Mouse (Mus musculus): ENCODE measurements around the gene Dapk2. TPM values are rescaled to one million over a fixed set of nuclear protein-coding genes. Genes with fewer than 3 reads are reported as not detected.

Dapk2 gene
- total and polyA plus RNA-seq, 3 experiments: 7.5 to 24.4 (median 9.8) TPM

DNA sequence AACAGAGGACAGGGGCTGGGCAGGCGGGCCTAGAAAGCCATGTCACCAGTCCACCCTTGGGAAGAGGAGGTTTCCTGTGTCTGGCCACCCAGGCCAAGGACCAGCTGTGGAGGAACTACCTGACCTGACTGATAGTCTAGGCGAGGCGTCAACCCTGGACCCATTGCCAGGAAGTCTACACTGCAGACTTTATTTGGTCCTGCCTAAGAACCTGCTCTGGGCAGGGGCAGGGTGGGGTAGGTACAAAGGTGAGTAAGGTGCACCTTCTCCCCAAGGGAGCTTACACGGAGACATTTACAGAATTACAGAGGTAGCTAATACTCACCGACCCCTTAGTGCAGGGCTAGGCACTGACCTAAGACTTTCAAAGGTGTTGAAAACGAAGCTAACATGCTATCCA is 4.4 kb upstream of the Dapk2 start:
- DNase-seq (ENCODE audit: low spot score): no peak
- no peak for ATAC-seq (ENCODE audit: extremely low read depth, insufficient number of reproducible peaks, low FRiP score, poor library complexity, severe bottlenecking)
- Histone ChIP-seq H3K27me3 (ENCODE audit: insufficient read depth, low read length) (peaks cover 44% of the 10 kb centered on the region), H3K9me3 (replicated peaks) (no peaks in the 10 kb centered on the region), H3K4me3 (ENCODE audit: low read depth, low read length) (no peak overlapping the region), H3K36me3 (replicated peaks) (no peaks in the 10 kb centered on the region), H3K4me1 (ENCODE audit: insufficient read depth, low read depth, low read length) (peaks cover 40% of the 10 kb centered on the region)
- TF ChIP-seq CTCF (IDR thresholded peaks at IDR 0.05; ENCODE audit: low read depth, low read length) (no peak), GATA1 (IDR thresholded peaks at IDR 0.05; ENCODE audit: borderline replicate concordance, low read length) (no peak), GATA2 (IDR thresholded peaks at IDR 0.05; ENCODE audit: borderline replicate concordance, low read depth, low read length) (no peak), TAL1 (conservative IDR thresholded peaks at IDR 0.05; ENCODE audit: low read depth, low read length) (no peak), POLR2AphosphoS5 (IDR thresholded peaks at IDR 0.05; ENCODE audit: insufficient replicate concordance, low read depth, low read length) (no peak)

DNA sequence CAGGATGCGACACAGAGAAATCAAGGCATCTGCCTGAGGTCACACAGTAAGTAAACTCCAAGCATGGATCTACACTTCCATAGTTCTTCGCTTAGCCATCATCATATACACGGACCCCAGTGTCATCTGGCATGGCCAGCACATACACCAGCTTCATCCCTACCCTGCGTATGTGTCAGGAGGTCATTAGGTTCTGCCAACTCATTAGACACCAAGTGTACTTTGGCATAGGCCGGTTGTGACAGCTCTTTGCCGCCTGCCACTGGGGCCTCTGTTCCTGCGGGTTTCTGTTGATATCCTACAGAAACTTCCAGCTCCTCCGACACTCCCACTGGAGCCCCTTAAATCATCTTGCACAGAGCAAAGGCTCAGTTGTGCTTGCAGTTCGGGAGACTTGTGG is 4.0 kb upstream of the Dapk2 start:
- Histone ChIP-seq H3K4me3 (ENCODE audit: low read depth, low read length) (no peak overlapping the region), H3K36me3 (replicated peaks) (no peaks in the 10 kb centered on the region), H3K27me3 (ENCODE audit: insufficient read depth, low read length) (peaks cover 42% of the 10 kb centered on the region), H3K4me1 (ENCODE audit: insufficient read depth, low read depth, low read length) (peaks cover 44% of the 10 kb centered on the region), H3K9me3 (replicated peaks) (no peaks in the 10 kb centered on the region)
- DNase-seq (ENCODE audit: low spot score): no peak
- TF ChIP-seq POLR2AphosphoS5 (IDR thresholded peaks at IDR 0.05; ENCODE audit: insufficient replicate concordance, low read depth, low read length) (no peak), TAL1 (conservative IDR thresholded peaks at IDR 0.05; ENCODE audit: low read depth, low read length) (no peak), GATA2 (IDR thresholded peaks at IDR 0.05; ENCODE audit: borderline replicate concordance, low read depth, low read length) (no peak), CTCF (IDR thresholded peaks at IDR 0.05; ENCODE audit: low read depth, low read length) (no peak), GATA1 (IDR thresholded peaks at IDR 0.05; ENCODE audit: borderline replicate concordance, low read length) (no peak)
- ATAC-seq (ENCODE audit: extremely low read depth, insufficient number of reproducible peaks, low FRiP score, poor library complexity, severe bottlenecking): no peak

DNA sequence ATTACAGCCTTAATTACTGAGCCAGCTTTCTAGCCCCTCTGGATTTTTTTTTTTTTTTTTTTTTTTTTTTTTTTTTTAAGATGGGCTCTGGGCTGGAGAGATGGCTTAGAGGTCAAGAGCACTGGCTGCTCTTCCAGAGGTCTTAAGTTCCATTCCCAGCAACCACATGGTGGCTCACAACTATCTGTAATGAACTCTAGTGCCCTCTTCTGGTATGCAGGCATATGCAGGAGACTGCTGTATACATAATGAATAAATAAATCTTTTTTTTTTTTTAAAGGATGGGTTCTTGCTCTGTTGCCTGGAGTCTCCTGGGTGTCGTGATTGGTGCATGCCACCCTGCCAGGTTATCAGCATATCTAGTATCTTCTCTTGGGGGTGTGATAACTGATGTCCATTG is 2.5 kb upstream of the Dapk2 start:
- no peaks in the 10 kb centered on the region for H3K9me3 ChIP-seq (replicated peaks)
- peaks cover 56% of the 10 kb centered on the region for H3K4me1 ChIP-seq (ENCODE audit: insufficient read depth, low read depth, low read length)
- H3K4me3 ChIP-seq (ENCODE audit: low read depth, low read length): no peak overlapping the region
- peaks cover 34% of the 10 kb centered on the region for H3K27me3 ChIP-seq (ENCODE audit: insufficient read depth, low read length)
- DNase-seq (ENCODE audit: low spot score) (no peak), ATAC-seq (ENCODE audit: extremely low read depth, insufficient number of reproducible peaks, low FRiP score, poor library complexity, severe bottlenecking) (no peak)
- H3K36me3 ChIP-seq (replicated peaks): peaks cover 10% of the 10 kb centered on the region
- TF ChIP-seq GATA2 (IDR thresholded peaks at IDR 0.05; ENCODE audit: borderline replicate concordance, low read depth, low read length) (no peak), CTCF (IDR thresholded peaks at IDR 0.05; ENCODE audit: low read depth, low read length) (no peak), TAL1 (conservative IDR thresholded peaks at IDR 0.05; ENCODE audit: low read depth, low read length) (no peak), GATA1 (IDR thresholded peaks at IDR 0.05; ENCODE audit: borderline replicate concordance, low read length) (no peak), POLR2AphosphoS5 (IDR thresholded peaks at IDR 0.05; ENCODE audit: insufficient replicate concordance, low read depth, low read length) (no peak)

DNA sequence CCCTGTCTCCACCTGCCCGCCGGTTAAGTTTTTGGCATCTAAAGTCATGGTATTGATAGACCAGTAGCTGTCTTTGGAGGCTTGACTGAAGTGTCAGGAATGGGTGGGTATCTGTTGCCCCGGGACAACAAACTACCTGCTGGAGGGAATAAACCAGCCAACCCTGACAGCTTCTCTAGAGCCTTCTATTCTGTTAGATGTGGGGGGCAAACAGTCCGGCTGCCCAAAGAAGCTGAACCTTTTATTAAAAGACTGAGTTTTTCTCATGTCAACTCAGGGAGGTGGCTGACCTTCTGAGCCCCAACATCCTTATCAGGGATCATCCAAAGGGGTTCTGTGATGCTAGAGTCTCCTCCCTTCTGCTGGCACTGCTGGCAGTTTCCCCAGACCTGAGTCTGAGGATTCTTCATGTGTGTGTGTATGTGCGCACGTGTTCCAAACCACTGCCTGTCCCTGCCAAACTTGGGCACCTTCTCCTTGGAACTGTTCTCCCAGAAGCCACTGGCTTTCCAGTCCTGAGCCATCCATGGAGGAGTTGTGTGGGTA is 935 bp downstream of the Dapk2 start:
- ATAC-seq (ENCODE audit: extremely low read depth, insufficient number of reproducible peaks, low FRiP score, poor library complexity, severe bottlenecking): no peak
- Histone ChIP-seq H3K27me3 (ENCODE audit: insufficient read depth, low read length) (peaks cover 5% of the 10 kb centered on the region), H3K4me1 (ENCODE audit: insufficient read depth, low read depth, low read length) (peaks cover 52% of the 10 kb centered on the region), H3K4me3 (ENCODE audit: low read depth, low read length) (peak overlapping the region; percentile 79; the same call in 1 of the 2 replicates), H3K36me3 (replicated peaks) (peaks cover 30% of the 10 kb centered on the region), H3K9me3 (replicated peaks) (no peaks in the 10 kb centered on the region)
- TF ChIP-seq GATA2 (IDR thresholded peaks at IDR 0.05; ENCODE audit: borderline replicate concordance, low read depth, low read length): no peak
- no peak for TF ChIP-seq POLR2AphosphoS5 (IDR thresholded peaks at IDR 0.05; ENCODE audit: insufficient replicate concordance, low read depth, low read length)
- no peak for TF ChIP-seq GATA1 (IDR thresholded peaks at IDR 0.05; ENCODE audit: borderline replicate concordance, low read length)
- TF ChIP-seq CTCF (IDR thresholded peaks at IDR 0.05; ENCODE audit: low read depth, low read length): no peak
- no peak for TF ChIP-seq TAL1 (conservative IDR thresholded peaks at IDR 0.05; ENCODE audit: low read depth, low read length)
- DNase-seq (ENCODE audit: low spot score): no peak

- Histone ChIP-seq H3K36me3 (replicated peaks) (peaks cover 34% of the 10 kb centered on the region), H3K27me3 (ENCODE audit: insufficient read depth, low read length) (no peaks in the 10 kb centered on the region), H3K4me1 (ENCODE audit: insufficient read depth, low read depth, low read length) (peaks cover 52% of the 10 kb centered on the region), H3K4me3 (ENCODE audit: low read depth, low read length) (no peak overlapping the region), H3K9me3 (replicated peaks) (no peaks in the 10 kb centered on the region)
- no peak for DNase-seq (ENCODE audit: low spot score)
- ATAC-seq (ENCODE audit: extremely low read depth, insufficient number of reproducible peaks, low FRiP score, poor library complexity, severe bottlenecking): no peak
- TF ChIP-seq TAL1 (conservative IDR thresholded peaks at IDR 0.05; ENCODE audit: low read depth, low read length) (no peak), GATA2 (IDR thresholded peaks at IDR 0.05; ENCODE audit: borderline replicate concordance, low read depth, low read length) (no peak), GATA1 (IDR thresholded peaks at IDR 0.05; ENCODE audit: borderline replicate concordance, low read length) (no peak), POLR2AphosphoS5 (IDR thresholded peaks at IDR 0.05; ENCODE audit: insufficient replicate concordance, low read depth, low read length) (no peak), CTCF (IDR thresholded peaks at IDR 0.05; ENCODE audit: low read depth, low read length) (no peak)
Observed at GRCm38 (mm10) chr9:66160155-66160554, 2.1 kb downstream of the Dapk2 start.

GRCm38 (mm10) chr9:66162995-66163394 is 5.0 kb downstream of the Dapk2 start:
- peaks cover 62% of the 10 kb centered on the region for H3K36me3 ChIP-seq (replicated peaks)
- H3K4me1 ChIP-seq (ENCODE audit: insufficient read depth, low read depth, low read length): peaks cover 52% of the 10 kb centered on the region
- H3K4me3 ChIP-seq (ENCODE audit: low read depth, low read length): no peak overlapping the region
- no peak for ATAC-seq (ENCODE audit: extremely low read depth, insufficient number of reproducible peaks, low FRiP score, poor library complexity, severe bottlenecking)
- no peak for TF ChIP-seq CTCF (IDR thresholded peaks at IDR 0.05; ENCODE audit: low read depth, low read length)
- no peak for TF ChIP-seq GATA2 (IDR thresholded peaks at IDR 0.05; ENCODE audit: borderline replicate concordance, low read depth, low read length)
- no peak for TF ChIP-seq TAL1 (conservative IDR thresholded peaks at IDR 0.05; ENCODE audit: low read depth, low read length)
- no peak for TF ChIP-seq POLR2AphosphoS5 (IDR thresholded peaks at IDR 0.05; ENCODE audit: insufficient replicate concordance, low read depth, low read length)
- no peak for TF ChIP-seq GATA1 (IDR thresholded peaks at IDR 0.05; ENCODE audit: borderline replicate concordance, low read length)
- no peaks in the 10 kb centered on the region for H3K9me3 ChIP-seq (replicated peaks)
- DNase-seq (ENCODE audit: low spot score): no peak
- H3K27me3 ChIP-seq (ENCODE audit: insufficient read depth, low read length): no peaks in the 10 kb centered on the region

All from G1E (cell line).